Mouse (Mus musculus) embryonic fibroblast, embryonic 13.5 days (primary cell): ENCODE data around the gene Mrpl44.

Experiments
- CTCF ChIP-seq: IDR thresholded peaks from 2 replicates; pipeline ENCODE4 v1.5.1; 2011; ENCODE audit warnings: mild to moderate bottlenecking, control low read depth, low read length, moderate library complexity, borderline replicate concordance; ENCODE audit not compliant: insufficient read depth
- POLR2A ChIP-seq: IDR thresholded peaks from 2 replicates; pipeline ENCODE4 v1.6.1; 2011; ENCODE audit warnings: low read depth, mild to moderate bottlenecking, control low read depth, low read length, moderate library complexity

DNA sequence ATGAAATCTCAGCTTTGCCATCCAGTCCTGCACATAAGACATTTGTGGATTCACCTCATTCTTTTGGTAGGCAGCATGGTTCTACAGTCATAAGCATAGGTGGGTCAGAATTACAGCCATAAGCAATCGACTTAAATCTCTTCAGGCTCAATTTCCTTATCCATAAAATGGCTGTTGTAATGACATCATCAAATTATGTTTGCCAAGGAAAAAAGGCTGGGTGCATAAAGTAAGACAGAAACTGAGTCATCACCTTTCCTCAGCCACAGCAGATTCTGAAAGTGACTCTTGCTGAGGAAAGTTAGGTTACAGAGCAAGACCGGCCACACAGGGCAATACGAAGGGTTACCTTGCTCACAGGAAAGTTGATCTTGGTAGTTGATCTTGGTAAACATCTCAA, 39.4 kb upstream of the Mrpl44 start:
- TF ChIP-seq CTCF (no peak), POLR2A (no peak)
